Mouse (Mus musculus): ENCODE results near the gene Pla2g2d. TPM values are rescaled to one million over a fixed set of nuclear protein-coding genes. Genes with fewer than 3 reads are reported as not detected.

Gene Pla2g2d
- polyA plus RNA-seq (2015; fragmentation: Nextera tagmentation; extraction: Ambion mirVana), result 0.11 TPM in 1 of 2 replicates, not detected in the other

DNA sequence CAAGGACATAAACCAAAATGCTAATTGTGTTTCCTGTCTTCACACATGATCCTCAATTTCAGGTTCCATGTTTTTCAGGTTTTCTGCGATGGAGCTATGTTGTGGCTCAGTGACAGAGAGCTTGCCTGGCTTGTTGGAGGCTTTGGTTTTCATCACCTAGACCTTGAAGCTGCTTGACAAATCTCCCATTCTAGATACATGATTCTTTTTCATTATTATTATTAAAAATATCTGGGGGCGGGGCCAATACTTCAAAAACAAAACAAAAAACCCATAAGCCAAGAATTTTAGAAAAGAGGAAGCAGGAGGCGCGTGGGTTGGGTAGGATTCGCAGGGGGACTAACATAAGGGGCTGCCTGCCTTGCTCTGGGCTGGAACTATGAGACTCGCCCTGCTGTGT lies at the start of gene Pla2g2d:
Gene Pla2g2d, plus strand, starts transcription at position 301 of the 400 bp plus-strand sequence.
- Histone ChIP-seq H3K4me3 (no peak within 1 kb of the TSS), H3K36me3 (no peaks in the 10 kb centered on the region), H3K9ac (no peak within 1 kb of the TSS), H3K9me3 (no peaks in the 10 kb centered on the region), H3K4me2 (no peak within 1 kb of the TSS), H3K27me3 (replicated peaks) (peaks cover 55% of the 10 kb centered on the region), H3K4me1 (no peaks in the 10 kb centered on the region), H3K27ac (replicated peaks) (no peak within 1 kb of the TSS)
- WGBS, result 70% methylated on average over 6 of the region's 6 CpGs
- ATAC-seq (ENCODE audit: extremely low read depth, insufficient number of reproducible peaks, low FRiP score, low TSS enrichment), result no peak

- H3K27ac ChIP-seq (replicated peaks), result peak overlapping the region; percentile 74
These were observed 49.8 kb upstream of the Pla2g2d start for GRCm38 (mm10) chr4:138725751-138726150.

DNA sequence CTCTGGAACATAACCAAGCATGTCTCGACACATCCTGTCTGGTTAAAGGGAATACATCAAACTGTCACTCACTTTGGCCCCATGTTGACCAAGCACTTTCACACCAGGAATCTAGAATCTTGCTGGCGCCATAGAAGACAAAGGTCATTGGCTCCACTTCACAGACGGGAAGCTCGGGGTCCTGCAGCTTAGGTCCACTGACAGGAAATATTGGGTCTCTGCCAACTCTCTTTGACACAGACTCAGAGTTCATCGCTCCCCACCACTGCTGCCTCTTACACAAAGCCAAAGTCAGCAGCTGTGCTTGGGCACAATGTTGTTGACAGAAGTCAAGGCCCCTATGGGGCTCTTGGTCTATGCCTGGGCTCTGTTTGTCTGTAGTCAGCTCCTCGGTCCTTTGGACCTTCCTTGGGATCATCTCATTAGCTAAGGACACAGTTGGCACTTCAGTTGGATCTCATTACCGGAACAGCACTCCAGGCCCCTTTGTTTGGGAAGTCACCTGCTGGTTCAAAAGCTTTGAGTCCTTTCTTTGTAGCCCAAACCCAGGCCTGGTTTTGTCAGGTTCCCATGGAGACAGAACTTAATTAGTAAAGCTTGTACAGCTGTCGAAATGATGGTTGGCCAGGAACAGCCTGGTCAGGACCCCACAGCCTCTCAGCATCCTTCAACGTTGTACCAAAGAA lies 46.4 kb upstream of the Pla2g2d start:
- peaks cover 27% of the 10 kb centered on the region for H3K4me1 ChIP-seq
- WGBS, result 44% methylated on average over 9 of the region's 9 CpGs
- no peak for ATAC-seq (ENCODE audit: extremely low read depth, insufficient number of reproducible peaks, low FRiP score, low TSS enrichment)

More at GRCm38 (mm10) chr4:138725751-138726150, 49.8 kb upstream of the Pla2g2d start:
- Histone ChIP-seq H3K4me3 (no peak overlapping the region), H3K9me3 (no peaks in the 10 kb centered on the region), H3K9ac (no peak overlapping the region), H3K4me2 (0 out of 2 replicates have a peak overlapping the region, but pooled peaks have one; percentile 66), H3K4me1 (peaks cover 42% of the 10 kb centered on the region), H3K27me3 (replicated peaks) (peaks cover 6% of the 10 kb centered on the region), H3K36me3 (no peaks in the 10 kb centered on the region)
- no peak for ATAC-seq (ENCODE audit: extremely low read depth, insufficient number of reproducible peaks, low FRiP score, low TSS enrichment)
- 58% methylated on average over 5 of the region's 5 CpGs for WGBS

DNA sequence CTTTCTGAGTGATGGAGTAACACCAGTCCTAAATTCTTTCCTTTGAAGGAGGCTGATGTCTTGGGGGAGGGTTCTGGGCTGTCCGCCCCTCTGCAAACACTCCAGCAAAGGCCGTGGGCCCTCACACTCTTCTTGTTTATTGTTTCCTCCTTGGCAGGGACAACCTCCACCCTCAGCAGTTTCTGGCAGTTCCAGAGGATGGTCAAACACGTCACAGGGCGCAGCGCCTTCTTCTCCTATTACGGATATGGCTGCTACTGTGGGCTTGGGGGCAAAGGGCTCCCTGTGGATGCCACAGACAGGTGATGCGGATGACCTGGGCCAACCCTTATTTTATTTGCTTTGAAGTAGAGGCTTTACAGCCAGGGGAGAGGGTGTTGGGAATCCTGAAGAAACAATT lies 41.4 kb upstream of the Pla2g2d start:
- Histone ChIP-seq H3K9ac (no peak overlapping the region), H3K4me3 (no peak overlapping the region), H3K27me3 (replicated peaks) (no peaks in the 10 kb centered on the region), H3K27ac (replicated peaks) (no peak overlapping the region), H3K36me3 (no peaks in the 10 kb centered on the region), H3K9me3 (no peaks in the 10 kb centered on the region; the same call in 1 of the 2 replicates), H3K4me2 (no peak overlapping the region), H3K4me1 (peaks cover 9% of the 10 kb centered on the region)
- no peak for ATAC-seq (ENCODE audit: extremely low read depth, insufficient number of reproducible peaks, low FRiP score, low TSS enrichment)
- 60% methylated on average over 7 of the region's 7 CpGs for WGBS

More for the DNA sequence above, 46.4 kb upstream of the Pla2g2d start:
- Histone ChIP-seq H3K27me3 (replicated peaks) (no peaks in the 10 kb centered on the region), H3K4me2 (no peak overlapping the region), H3K27ac (replicated peaks) (0 out of 2 replicates have a peak overlapping the region, but pooled peaks have one; percentile 21), H3K9me3 (no peaks in the 10 kb centered on the region; the same call in 1 of the 2 replicates), H3K9ac (no peak overlapping the region), H3K4me3 (no peak overlapping the region), H3K36me3 (no peaks in the 10 kb centered on the region)

- H3K9me3 ChIP-seq, result no peaks in the 10 kb centered on the region; the same call in 1 of the 2 replicates
- H3K27ac ChIP-seq (replicated peaks), result no peak overlapping the region
- no peak overlapping the region for H3K9ac ChIP-seq
- 82% methylated on average over 4 of the region's 4 CpGs for WGBS
- H3K4me3 ChIP-seq, result no peak overlapping the region
- 0 out of 2 replicates have a peak, but pooled peaks cover under 1% of the 10 kb centered on the region for H3K27me3 ChIP-seq (replicated peaks)
- H3K4me2 ChIP-seq, result no peak overlapping the region
- peaks cover 3% of the 10 kb centered on the region; the same call in 1 of the 2 replicates for H3K4me1 ChIP-seq
- ATAC-seq (ENCODE audit: extremely low read depth, insufficient number of reproducible peaks, low FRiP score, low TSS enrichment), result no peak
- H3K36me3 ChIP-seq, result no peaks in the 10 kb centered on the region
These were observed 40.7 kb upstream of the Pla2g2d start for GRCm38 (mm10) chr4:138734863-138735262.

- Histone ChIP-seq H3K4me2 (no peak within 1 kb of the TSS), H3K9me3 (no peaks in the 10 kb centered on the region; the same call in 1 of the 2 replicates), H3K36me3 (no peaks in the 10 kb centered on the region), H3K9ac (no peak within 1 kb of the TSS), H3K27me3 (replicated peaks) (peaks cover 20% of the 10 kb centered on the region), H3K27ac (replicated peaks) (no peak within 1 kb of the TSS), H3K4me3 (no peak within 1 kb of the TSS), H3K4me1 (0 out of 2 replicates have a peak, but pooled peaks cover 3% of the 10 kb centered on the region)
- WGBS, result 62% methylated on average over 7 of the region's 7 CpGs
- no peak for ATAC-seq (ENCODE audit: extremely low read depth, insufficient number of reproducible peaks, low FRiP score, low TSS enrichment)
These were observed 38.5 kb upstream of the Pla2g2d start, which contains the start of gene Ubxn10 for GRCm38 (mm10) chr4:138737031-138737430. Ubxn10 (minus strand) TSS chr4:138737167.

- Histone ChIP-seq H3K27me3 (replicated peaks) (peaks cover 33% of the 10 kb centered on the region), H3K9ac (no peak overlapping the region), H3K4me1 (0 out of 2 replicates have a peak, but pooled peaks cover 3% of the 10 kb centered on the region), H3K9me3 (no peaks in the 10 kb centered on the region), H3K4me2 (no peak overlapping the region), H3K4me3 (no peak overlapping the region), H3K27ac (replicated peaks) (no peak overlapping the region), H3K36me3 (no peaks in the 10 kb centered on the region)
- WGBS, result 23% methylated on average over 7 of the region's 7 CpGs
- no peak for ATAC-seq (ENCODE audit: extremely low read depth, insufficient number of reproducible peaks, low FRiP score, low TSS enrichment)
These were observed 36.2 kb upstream of the Pla2g2d start for GRCm38 (mm10) chr4:138739136-138739851.

DNA sequence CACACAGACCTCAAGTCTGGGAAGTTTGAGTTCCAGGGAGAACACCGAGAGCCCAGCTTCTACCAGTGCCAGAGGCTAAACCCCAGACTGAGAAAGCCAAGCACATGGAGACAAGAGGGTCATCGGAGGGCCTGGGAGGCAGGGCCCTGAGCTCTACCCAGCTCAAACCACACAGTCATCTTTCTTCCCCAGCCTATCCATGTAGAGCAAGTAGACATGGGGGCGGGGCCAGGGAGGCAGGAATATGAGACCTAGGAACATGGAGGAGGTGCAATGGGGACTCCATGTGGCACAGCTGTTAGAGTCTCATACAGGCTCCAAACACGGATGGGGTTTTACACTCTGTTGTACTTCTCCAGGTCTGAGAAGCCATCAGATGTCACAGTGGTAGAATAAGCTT lies 29.7 kb upstream of the Pla2g2d start:
- H3K4me1 ChIP-seq, result no peaks in the 10 kb centered on the region
- ATAC-seq (ENCODE audit: extremely low read depth, insufficient number of reproducible peaks, low FRiP score, low TSS enrichment), result no peak
- H3K27me3 ChIP-seq (replicated peaks), result peaks cover 68% of the 10 kb centered on the region
- no peak overlapping the region for H3K27ac ChIP-seq (replicated peaks)
- no peak overlapping the region for H3K4me3 ChIP-seq
- H3K4me2 ChIP-seq, result no peak overlapping the region
- no peaks in the 10 kb centered on the region for H3K9me3 ChIP-seq
- H3K36me3 ChIP-seq, result no peaks in the 10 kb centered on the region
- 66% methylated on average over 4 of the region's 4 CpGs for WGBS
- no peak overlapping the region for H3K9ac ChIP-seq

DNA sequence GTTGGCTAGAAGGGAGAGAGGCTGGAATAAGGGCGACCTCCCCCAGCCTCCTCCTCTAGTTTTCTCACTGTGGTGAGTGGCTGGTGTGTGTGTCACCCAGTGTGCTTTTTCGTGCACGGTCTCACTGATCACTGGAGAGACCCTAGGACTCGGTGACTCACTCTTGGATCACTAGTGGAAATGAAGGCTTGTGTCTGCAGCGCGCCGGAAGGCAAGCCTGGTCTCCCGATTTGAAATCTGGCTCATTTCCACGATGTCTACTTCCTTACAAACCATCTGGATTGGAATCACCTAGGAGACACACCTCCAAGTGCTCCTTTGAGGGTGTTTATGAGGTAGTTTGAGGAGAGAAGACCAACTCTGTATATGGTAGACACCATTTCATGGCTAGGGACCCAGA lies 28.7 kb upstream of the Pla2g2d start:
- peaks cover 65% of the 10 kb centered on the region for H3K27me3 ChIP-seq (replicated peaks)

GRCm38 (mm10) chr4:138747851-138748250 lies 27.7 kb upstream of the Pla2g2d start:
- Histone ChIP-seq H3K4me3 (no peak overlapping the region), H3K27me3 (replicated peaks) (peaks cover 59% of the 10 kb centered on the region), H3K4me2 (no peak overlapping the region), H3K9ac (no peak overlapping the region), H3K36me3 (no peaks in the 10 kb centered on the region), H3K9me3 (no peaks in the 10 kb centered on the region), H3K4me1 (no peaks in the 10 kb centered on the region), H3K27ac (replicated peaks) (no peak overlapping the region)
- no peak for ATAC-seq (ENCODE audit: extremely low read depth, insufficient number of reproducible peaks, low FRiP score, low TSS enrichment)
- 56% methylated on average over 9 of the region's 10 CpGs for WGBS

More for the DNA sequence above, 28.7 kb upstream of the Pla2g2d start:
- H3K27ac ChIP-seq (replicated peaks), result no peak overlapping the region
- H3K4me3 ChIP-seq, result no peak overlapping the region
- no peaks in the 10 kb centered on the region for H3K9me3 ChIP-seq
- no peak overlapping the region for H3K4me2 ChIP-seq
- 76% methylated on average over 9 of the region's 9 CpGs for WGBS
- H3K4me1 ChIP-seq, result no peaks in the 10 kb centered on the region
- no peak overlapping the region for H3K9ac ChIP-seq
- no peak for ATAC-seq (ENCODE audit: extremely low read depth, insufficient number of reproducible peaks, low FRiP score, low TSS enrichment)
- no peaks in the 10 kb centered on the region for H3K36me3 ChIP-seq

- Histone ChIP-seq H3K27ac (replicated peaks) (no peak overlapping the region), H3K4me3 (no peak overlapping the region), H3K36me3 (no peaks in the 10 kb centered on the region), H3K9me3 (no peaks in the 10 kb centered on the region), H3K9ac (no peak overlapping the region), H3K4me1 (no peaks in the 10 kb centered on the region), H3K4me2 (no peak overlapping the region), H3K27me3 (replicated peaks) (peaks cover 52% of the 10 kb centered on the region)
- 44% methylated on average over 8 of the region's 8 CpGs for WGBS
- ATAC-seq (ENCODE audit: extremely low read depth, insufficient number of reproducible peaks, low FRiP score, low TSS enrichment), result no peak
These were observed 27.0 kb upstream of the Pla2g2d start for GRCm38 (mm10) chr4:138748369-138749072.
